Mouse (Mus musculus): ENCODE measurements around the gene Josd1.

DNA sequence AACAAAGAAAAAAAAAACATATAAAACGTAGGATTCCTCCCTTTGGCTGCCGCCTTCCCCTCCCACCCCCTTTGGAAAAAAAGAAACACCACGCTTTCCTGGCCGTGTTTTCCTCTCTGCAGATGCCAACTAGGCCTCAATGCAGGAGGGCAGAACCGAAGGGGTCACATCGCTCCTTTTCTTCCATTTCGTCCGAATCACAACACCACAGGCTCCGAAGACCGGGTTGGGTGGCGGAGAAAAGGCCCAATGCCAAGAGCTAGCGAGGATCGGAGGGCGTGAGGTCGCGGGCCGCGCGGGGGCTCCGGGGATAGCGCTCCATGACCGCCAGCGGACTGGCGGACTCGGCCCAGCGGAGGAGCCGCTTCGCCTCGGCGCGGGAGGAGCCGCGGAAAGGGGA, 544 bp downstream of the Josd1 start:
- TF ChIP-seq CTCF (IDR thresholded peaks at IDR 0.05; ENCODE audit: low read depth, low read length) (no peak), POLR2A (IDR thresholded peaks at IDR 0.05; ENCODE audit: insufficient read depth, low read length) (no peak)
